Mouse (Mus musculus) heart, embryonic 11.5 days (tissue): Measurements from ENCODE around the gene Gm8369. TPM values are rescaled to one million over a fixed set of nuclear protein-coding genes. Genes with fewer than 3 reads are reported as not detected.
"Not testable (repeated sequence)": the region's sequence is repeated elsewhere in the genome, so short reads cannot be mapped to it uniquely, and the experiment has no call there.

Experiments
- ATAC-seq: fragments of 200-750 bp; cut with Nextera tagmentation; replicated peaks from 2 replicates; pipeline ENCODE4 v1.8.0; 2017; ENCODE audit warnings: moderate library complexity; ENCODE audit not compliant: insufficient number of reproducible peaks, low FRiP score, low TSS enrichment
- H3K27ac ChIP-seq: fragments of 300-500 bp; sonication (generic); 2 replicates; pipeline ENCODE4 v1.5.1; 2014; ENCODE audit warnings: mild to moderate bottlenecking, low read depth, low read length
- H3K27me3 ChIP-seq: fragments of 300-500 bp; sonication (generic); 2 replicates; pipeline ENCODE4 v1.6.1; 2014; ENCODE audit warnings: mild to moderate bottlenecking, low read length, mixed read lengths; ENCODE audit not compliant: control insufficient read depth, insufficient read depth
- H3K36me3 ChIP-seq: fragments of 300-500 bp; sonication (generic); 2 replicates; pipeline ENCODE4 v1.6.1; 2014; ENCODE audit warnings: mild to moderate bottlenecking, low read length, moderate library complexity, mixed read lengths; ENCODE audit not compliant: control insufficient read depth, insufficient read depth
- H3K4me1 ChIP-seq: fragments of 300-500 bp; sonication (generic); 2 replicates; pipeline ENCODE4 v1.6.1; 2014; ENCODE audit warnings: low read length; ENCODE audit not compliant: control insufficient read depth, insufficient read depth
- H3K4me2 ChIP-seq: fragments of 300-500 bp; sonication (generic); 2 replicates; pipeline ENCODE4 v1.6.1; 2014; ENCODE audit warnings: mild to moderate bottlenecking, moderate library complexity
- H3K4me3 ChIP-seq: fragments of 300-500 bp; sonication (generic); 2 replicates; pipeline ENCODE4 v1.5.1; 2014; ENCODE audit warnings: low read depth, low read length
- H3K9ac ChIP-seq: fragments of 300-500 bp; sonication (generic); 2 replicates; pipeline ENCODE4 v1.6.1; 2014; ENCODE audit warnings: mild to moderate bottlenecking, low read depth, low read length, moderate library complexity
- H3K9me3 ChIP-seq: fragments of 300-500 bp; sonication (generic); replicated peaks from 2 replicates; pipeline ENCODE4 v1.6.1; 2016; ENCODE audit warnings: low read length; ENCODE audit not compliant: control insufficient read depth
- WGBS: fragments of 180-500 bp; shearing (Covaris S2); extraction: QIAGEN DNeasy Blood & Tissue Kit; methylation state at CpG from one replicate; pipeline ENCODE4 v1.1.7; 2014; ENCODE audit not compliant: insufficient replicate concordance; 5-methylcytosine and 5-hydroxymethylcytosine counted together
- polyA plus RNA-seq: library from polyadenylated mRNA; unstranded; fragments of >200 nt; fragmentation: Nextera tagmentation; extraction: Ambion mirVana; gene quantifications from 2 replicates; pipeline ENCODE4 v1.2.1, GENCODE M21; 2014

The Gm8369 gene
- polyA plus RNA-seq, 1 experiment from 2014 or later = not detected

DNA sequence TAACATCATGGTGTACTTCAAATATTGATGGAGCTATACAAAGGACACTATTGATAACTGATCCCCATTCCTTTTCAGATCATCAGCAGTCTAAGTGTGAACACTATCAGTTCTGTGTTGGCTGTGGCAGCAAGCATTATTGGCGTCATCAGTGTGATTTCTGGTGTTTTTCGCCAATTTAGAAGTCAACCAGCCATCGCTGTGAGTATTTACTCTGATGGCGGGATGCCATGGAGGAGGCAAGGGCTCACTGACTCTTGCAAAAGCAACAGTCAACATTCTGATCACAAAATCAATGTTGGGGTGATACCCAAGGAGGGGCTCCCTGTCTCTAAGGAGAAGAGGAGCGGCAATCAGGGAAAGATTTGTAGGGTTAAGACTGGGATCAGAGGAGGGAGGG lies 69.0 kb downstream of the Gm8369 start:
- Histone ChIP-seq H3K9ac (no peak overlapping the region), H3K27ac (no peak overlapping the region), H3K4me3 (no peak overlapping the region), H3K9me3 (no peaks in the 10 kb centered on the region), H3K4me1 (no peaks in the 10 kb centered on the region), H3K36me3 (no peaks in the 10 kb centered on the region), H3K4me2 (no peak overlapping the region), H3K27me3 (no peaks in the 10 kb centered on the region)
- 84% methylated on average over 5 of the region's 5 CpGs for WGBS
- ATAC-seq = no peak

DNA sequence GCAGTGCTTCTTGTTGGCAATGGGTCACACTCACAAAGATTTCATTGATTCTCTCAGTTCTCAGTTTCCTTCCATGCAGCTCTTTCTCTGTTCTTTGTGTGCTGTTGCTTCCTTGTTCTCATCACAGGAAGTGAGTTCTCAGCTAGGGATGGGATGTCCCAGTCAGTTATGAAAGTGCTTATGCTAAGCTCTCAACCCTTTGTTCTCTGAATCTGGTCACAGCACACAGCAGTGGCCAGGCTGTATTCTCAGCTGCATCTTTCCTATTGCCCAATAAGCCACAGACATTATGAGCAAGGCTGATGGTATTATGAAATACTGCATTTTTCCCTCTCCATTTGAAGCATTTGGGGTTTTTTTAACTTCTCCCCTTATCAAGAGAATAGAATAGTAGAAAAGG lies 73.8 kb downstream of the Gm8369 start:
- H3K36me3 ChIP-seq, H3K9ac ChIP-seq, H3K4me1 ChIP-seq, H3K27ac ChIP-seq, H3K4me2 ChIP-seq, H3K27me3 ChIP-seq, ATAC-seq, H3K9me3 ChIP-seq, H3K4me3 ChIP-seq: not testable (repeated sequence)

Other genes starting within 250 kb of the Gm8369 start
- not detected in 2 replicates for gene Ms4a1, start 219.7 kb upstream of the Gm8369 start, polyA plus RNA-seq
- gene Ms4a5, start 202.1 kb upstream of the Gm8369 start, polyA plus RNA-seq = not detected in 2 replicates
- gene Ms4a14, start 171.5 kb upstream of the Gm8369 start, polyA plus RNA-seq = not detected in 2 replicates
- gene Ms4a7, start 149.8 kb upstream of the Gm8369 start, polyA plus RNA-seq = 0.49 TPM in 1 of 2 replicates, not detected in the other
- gene Ms4a4a, start 110.4 kb upstream of the Gm8369 start, polyA plus RNA-seq = 0.27 and 1.0 TPM in 2 replicates
- not detected in 2 replicates for gene Ms4a4c, start 81.2 kb upstream of the Gm8369 start, polyA plus RNA-seq
- gene Ms4a4b, start 42.4 kb upstream of the Gm8369 start, polyA plus RNA-seq = not detected in 2 replicates
- 0.21 and 0.77 TPM in 2 replicates for gene Ms4a6c, start 16.6 kb upstream of the Gm8369 start, polyA plus RNA-seq
- gene Ms4a6b, start 30.6 kb downstream of the Gm8369 start, polyA plus RNA-seq = 0.59 and 1.4 TPM in 2 replicates
- gene Ms4a4d, start 50.9 kb downstream of the Gm8369 start, polyA plus RNA-seq = 0.44 and 0.56 TPM in 2 replicates
- gene Ms4a6d, start 118.9 kb downstream of the Gm8369 start, polyA plus RNA-seq = 0.87 and 1.1 TPM in 2 replicates
- gene Ms4a2, start 137.8 kb downstream of the Gm8369 start, polyA plus RNA-seq = 0.24 TPM in 1 of 2 replicates, not detected in the other
- 0.39 TPM in 1 of 2 replicates, not detected in the other for gene Ms4a3, start 154.9 kb downstream of the Gm8369 start, polyA plus RNA-seq
- not detected in 2 replicates for gene Oosp2, start 174.6 kb downstream of the Gm8369 start, polyA plus RNA-seq
- not detected in 2 replicates for gene Oosp1, start 205.2 kb downstream of the Gm8369 start, polyA plus RNA-seq
- gene Oosp3, start 211.1 kb downstream of the Gm8369 start, polyA plus RNA-seq = not detected in 2 replicates